Mouse (Mus musculus): ENCODE results near the gene Sumo1.

- TF ChIP-seq CTCF (IDR thresholded peaks at IDR 0.05; ENCODE audit: control insufficient read depth, insufficient read depth, insufficient replicate concordance, low read depth, low read length) (no peak), POLR2A (IDR thresholded peaks at IDR 0.05; ENCODE audit: control insufficient read depth, low read depth, low read length) (no peak)
Measured at GRCm38 (mm10) chr1:59683926-59684818, 13.5 kb upstream of the Sumo1 start.

Measured in testis, adult 2 months (tissue).